Mouse (Mus musculus) small intestine, adult 2 months (tissue): Measurements from ENCODE around the gene Gm6993. TPM values are rescaled to one million over a fixed set of nuclear protein-coding genes. Genes with fewer than 3 reads are reported as not detected.

ENCODE experiments used
- H3K27ac ChIP-seq: fragments of 200-500 bp; 2 replicates; pipeline ENCODE4 v1.5.1; 2012; ENCODE audit warnings: low read depth, low read length, control low read depth, inconsistent platforms; ENCODE audit not compliant: insufficient read depth
- H3K27me3 ChIP-seq: fragments of 200-500 bp; 2 replicates; pipeline ENCODE4 v1.6.1; 2012; ENCODE audit warnings: mild to moderate bottlenecking, moderate library complexity, low read length, inconsistent platforms; ENCODE audit not compliant: control insufficient read depth, insufficient read depth
- H3K36me3 ChIP-seq: fragments of 200-500 bp; 2 replicates; pipeline ENCODE4 v1.6.1; 2012; ENCODE audit warnings: mild to moderate bottlenecking, low read length, control low read depth, inconsistent platforms; ENCODE audit not compliant: control insufficient read depth, insufficient read depth
- H3K4me1 ChIP-seq: fragments of 200-500 bp; 2 replicates; pipeline ENCODE4 v1.6.1; 2012; ENCODE audit warnings: low read length, inconsistent platforms, mixed read lengths; ENCODE audit not compliant: control insufficient read depth, insufficient read depth, insufficient read length
- H3K4me3 ChIP-seq: fragments of 200-500 bp; 2 replicates; pipeline ENCODE4 v1.5.1; 2012; ENCODE audit warnings: low read depth, mild to moderate bottlenecking, control low read depth, inconsistent platforms, low read length, moderate library complexity
- CTCF ChIP-seq: fragments of 200-500 bp; IDR thresholded peaks from 2 replicates; pipeline ENCODE4 v1.5.1; 2012; ENCODE audit warnings: low read depth, mild to moderate bottlenecking, control low read depth, inconsistent platforms, low read length, moderate library complexity, mixed read lengths; ENCODE audit not compliant: insufficient replicate concordance, insufficient read length; ENCODE audit errors: extremely low read depth
- POLR2A ChIP-seq: fragments of 200-500 bp; IDR thresholded peaks from 2 replicates; pipeline ENCODE4 v1.6.1; 2012; ENCODE audit warnings: low read depth, mild to moderate bottlenecking, control low read depth, inconsistent platforms, low read length, moderate library complexity
- WGBS: fragments of 180-500 bp; shearing (Covaris S2); methylation state at CpG from one replicate; pipeline ENCODE4 v1.1.7; 2018; 5-methylcytosine and 5-hydroxymethylcytosine counted together
- polyA plus RNA-seq: library from polyadenylated mRNA; depleted of rRNA; stranded (reverse); fragments of >200 nt; gene quantifications from 2 replicates; pipeline ENCODE4 v1.2.3, GENCODE M21; 2012

Gm6993 gene
- polyA plus RNA-seq, 1 experiment: not detected

- WGBS: 2% methylated on average over 39 of the region's 39 CpGs
- Histone ChIP-seq H3K36me3 (peaks cover 1% of the 10 kb centered on the region; the same call in 1 of the 2 replicates), H3K4me3 (peak within 1 kb of the TSS; percentile 70), H3K27ac (peak within 1 kb of the TSS; percentile 76), H3K27me3 (peaks cover 14% of the 10 kb centered on the region), H3K4me1 (no peaks in the 10 kb centered on the region)
- TF ChIP-seq CTCF (no peak), POLR2A (peak; percentile 66; the same call in 1 of the 2 replicates)
These were observed 24.6 kb downstream of the Gm6993 start, which contains the start of gene Lamb1 for GRCm38 (mm10) chr12:31265005-31265721. Lamb1 (plus strand) TSS chr12:31265234.

- H3K36me3 ChIP-seq: peaks cover 1% of the 10 kb centered on the region; the same call in 1 of the 2 replicates
- whole genome bisulfite sequencing: 3% methylated on average over 50 of the region's 50 CpGs
- H3K27me3 ChIP-seq: peaks cover 14% of the 10 kb centered on the region
- H3K27ac ChIP-seq: peak overlapping the region; percentile 76
- peak overlapping the region; percentile 70 for H3K4me3 ChIP-seq
- no peaks in the 10 kb centered on the region for H3K4me1 ChIP-seq
- no peak for TF ChIP-seq POLR2A
- no peak for TF ChIP-seq CTCF
These were observed 25.3 kb downstream of the Gm6993 start for GRCm38 (mm10) chr12:31265722-31266431.

GRCm38 (mm10) chr12:31266686-31267085 lies 26.1 kb downstream of the Gm6993 start:
- peaks cover 14% of the 10 kb centered on the region for H3K27me3 ChIP-seq
- no peak for TF ChIP-seq POLR2A
- no peak for TF ChIP-seq CTCF
- H3K4me1 ChIP-seq: no peaks in the 10 kb centered on the region
- H3K36me3 ChIP-seq: peaks cover 1% of the 10 kb centered on the region; the same call in 1 of the 2 replicates
- peak overlapping the region; percentile 51 for H3K4me3 ChIP-seq
- WGBS: 22% methylated on average over 15 of the region's 15 CpGs
- H3K27ac ChIP-seq: peak overlapping the region; percentile 76

GRCm38 (mm10) chr12:31267363-31267762 lies 26.8 kb downstream of the Gm6993 start:
- 35% methylated on average over 4 of the region's 4 CpGs for WGBS
- H3K36me3 ChIP-seq: peaks cover 1% of the 10 kb centered on the region; the same call in 1 of the 2 replicates
- peak overlapping the region; percentile 76 for H3K27ac ChIP-seq
- no peak overlapping the region for H3K4me3 ChIP-seq
- peaks cover 14% of the 10 kb centered on the region for H3K27me3 ChIP-seq
- no peaks in the 10 kb centered on the region for H3K4me1 ChIP-seq
- TF ChIP-seq CTCF (no peak), POLR2A (no peak)

GRCm38 (mm10) chr12:31268315-31268714 lies 27.7 kb downstream of the Gm6993 start:
- TF ChIP-seq POLR2A (no peak), CTCF (no peak)
- peaks cover 14% of the 10 kb centered on the region for H3K27me3 ChIP-seq
- H3K4me3 ChIP-seq: peak overlapping the region; percentile 20; the same call in 1 of the 2 replicates
- peak overlapping the region; percentile 57; the same call in 1 of the 2 replicates for H3K27ac ChIP-seq
- WGBS: 79% methylated on average over 3 of the region's 3 CpGs
- H3K4me1 ChIP-seq: 0 out of 2 replicates have a peak, but pooled peaks cover 2% of the 10 kb centered on the region
- peaks cover 3% of the 10 kb centered on the region for H3K36me3 ChIP-seq

GRCm38 (mm10) chr12:31269020-31269597 lies 28.5 kb downstream of the Gm6993 start:
- 79% methylated on average over 12 of the region's 12 CpGs for WGBS
- Histone ChIP-seq H3K36me3 (peaks cover 3% of the 10 kb centered on the region), H3K4me3 (peak overlapping the region; percentile 33), H3K4me1 (peaks cover 5% of the 10 kb centered on the region; the same call in 1 of the 2 replicates), H3K27ac (no peak overlapping the region; the same call in 1 of the 2 replicates), H3K27me3 (peaks cover 14% of the 10 kb centered on the region)
- TF ChIP-seq CTCF (no peak), POLR2A (no peak)

GRCm38 (mm10) chr12:31270361-31270760 lies 29.8 kb downstream of the Gm6993 start:
- TF ChIP-seq CTCF (no peak), POLR2A (no peak)
- Histone ChIP-seq H3K27me3 (peaks cover 8% of the 10 kb centered on the region), H3K36me3 (peaks cover 3% of the 10 kb centered on the region), H3K4me1 (peaks cover 5% of the 10 kb centered on the region; the same call in 1 of the 2 replicates), H3K4me3 (no peak overlapping the region), H3K27ac (no peak overlapping the region; the same call in 1 of the 2 replicates)
- 82% methylated on average over 10 of the region's 10 CpGs for WGBS
